Mouse (Mus musculus) A20 (cell line): ENCODE measurements at regions not wholly inside any gene's neighbourhood (a gene's known extent, or its start where the extent isn't known, plus 50 kb on each side); places are given as distances from the start of the nearest gene placed in this dataset.

ENCODE experiments used
- DNase-seq: peaks from one replicate; pipeline ENCODE4 v3.0.0-alpha.2; 2011; ENCODE audit warnings: low read depth, low spot score

GRCm38 (mm10) chr10:17418227-17418685 lies 304.8 kb upstream of the Cited2 start:
- peak; percentile 89 for DNase-seq

DNA sequence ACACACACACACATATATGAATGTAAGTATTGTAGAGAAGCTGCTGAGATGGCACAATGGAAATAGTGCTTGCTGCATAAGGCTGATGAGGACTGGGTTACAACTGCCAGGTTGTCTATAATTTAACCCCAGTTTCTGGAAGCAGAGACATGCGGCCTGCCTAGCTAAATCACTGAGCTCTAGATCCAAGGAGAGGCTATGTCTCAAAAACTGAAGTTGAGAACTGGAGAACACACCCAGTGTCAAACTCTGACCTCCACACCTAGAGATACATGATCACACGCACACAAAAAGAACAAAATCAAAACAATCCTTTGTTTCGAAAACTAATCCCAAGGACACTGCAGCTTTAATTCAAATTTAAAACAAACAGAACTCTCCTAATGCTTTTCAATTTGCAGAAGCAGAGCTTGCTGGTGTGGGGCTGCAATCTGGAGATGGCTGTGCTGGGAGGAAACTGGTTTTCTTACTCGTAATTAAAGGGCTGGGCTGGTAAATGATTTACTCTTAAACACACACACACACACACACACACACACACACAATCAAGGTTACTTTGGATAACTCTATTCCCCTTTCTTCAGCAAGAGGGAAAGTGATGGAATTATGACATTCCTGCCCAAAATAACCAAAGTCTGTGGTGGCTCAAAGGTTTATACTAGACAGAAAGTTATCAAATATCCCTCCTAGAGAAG lies 299.3 kb upstream of the Cited2 start:
- no peak for DNase-seq

DNA sequence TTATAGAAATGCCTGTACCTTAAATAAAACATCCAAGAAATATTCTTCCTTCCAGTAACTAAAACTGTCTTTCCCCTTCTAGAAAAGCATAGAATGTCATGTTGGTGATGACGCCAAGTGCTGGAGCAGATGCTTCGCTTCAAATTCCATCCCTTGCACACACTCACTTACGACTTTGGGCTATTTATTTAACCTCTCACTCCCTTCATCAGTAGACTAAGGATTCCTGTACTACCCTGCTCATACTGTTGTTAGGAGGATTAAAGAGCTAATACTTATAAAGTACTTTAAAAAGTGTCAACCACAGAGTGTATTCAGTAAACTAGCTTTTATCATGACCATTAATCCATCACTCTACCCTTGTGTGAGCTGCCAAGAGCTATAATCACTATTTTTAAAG lies 296.8 kb upstream of the Cited2 start:
- no peak for DNase-seq

DNA sequence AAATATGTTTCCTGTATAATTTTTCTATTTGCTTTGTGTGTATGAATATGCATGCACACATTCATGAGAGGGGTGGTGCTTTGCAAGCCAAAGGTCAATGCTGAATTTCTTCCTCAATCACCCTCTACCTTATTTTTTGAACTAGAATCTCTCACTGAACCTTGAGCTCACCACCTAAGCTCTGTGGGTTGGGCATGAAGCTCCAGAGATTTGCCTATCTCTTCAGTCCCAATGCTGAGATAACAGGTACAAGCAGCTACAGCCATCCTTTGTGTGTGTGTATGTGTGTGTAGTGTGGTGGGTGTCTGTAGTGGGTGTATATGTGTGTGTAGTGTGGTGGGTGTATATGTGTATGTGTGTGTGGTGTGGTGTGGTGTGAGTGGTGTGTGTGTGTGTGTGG lies 295.7 kb upstream of the Cited2 start:
- no peak for DNase-seq

DNA sequence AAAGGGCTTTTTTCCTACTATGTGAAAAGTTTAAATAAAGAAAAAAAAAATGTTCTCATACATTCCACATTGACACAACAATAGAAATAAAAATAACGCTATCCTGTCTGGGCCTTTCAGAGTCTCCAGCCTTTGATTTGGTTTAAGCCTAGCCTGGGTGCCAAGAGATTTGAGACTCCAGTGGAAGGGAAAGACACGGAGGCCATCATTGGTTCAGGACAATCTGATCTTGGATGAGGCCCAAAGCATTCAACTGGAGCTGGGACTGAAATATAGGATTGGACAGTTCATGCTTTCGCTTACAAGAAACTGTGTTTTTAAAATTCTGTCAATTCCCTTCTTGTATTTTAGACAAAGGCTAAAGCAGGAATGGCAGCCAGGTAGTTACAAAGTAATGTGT lies 294.7 kb upstream of the Cited2 start:
- DNase-seq = no peak

DNA sequence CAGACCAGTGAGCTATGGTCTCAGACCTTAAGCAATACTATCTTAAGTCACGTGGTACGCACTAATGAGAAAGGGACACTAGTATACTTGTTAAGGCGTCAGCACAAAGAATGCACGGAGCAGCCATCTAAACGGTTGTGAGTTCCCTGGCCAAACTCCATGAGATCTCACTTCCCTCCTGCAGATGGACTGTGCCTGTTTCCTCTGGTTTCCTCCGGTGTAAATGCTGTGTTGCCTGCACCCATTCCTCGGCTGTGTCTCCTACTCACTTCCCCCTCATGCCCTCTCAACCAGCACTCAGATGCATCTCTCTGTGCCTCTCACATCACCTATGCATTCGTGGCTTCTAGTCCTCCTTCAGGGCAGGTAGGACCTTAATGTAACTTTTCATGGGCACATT lies 291.9 kb upstream of the Cited2 start:
- no peak for DNase-seq

DNA sequence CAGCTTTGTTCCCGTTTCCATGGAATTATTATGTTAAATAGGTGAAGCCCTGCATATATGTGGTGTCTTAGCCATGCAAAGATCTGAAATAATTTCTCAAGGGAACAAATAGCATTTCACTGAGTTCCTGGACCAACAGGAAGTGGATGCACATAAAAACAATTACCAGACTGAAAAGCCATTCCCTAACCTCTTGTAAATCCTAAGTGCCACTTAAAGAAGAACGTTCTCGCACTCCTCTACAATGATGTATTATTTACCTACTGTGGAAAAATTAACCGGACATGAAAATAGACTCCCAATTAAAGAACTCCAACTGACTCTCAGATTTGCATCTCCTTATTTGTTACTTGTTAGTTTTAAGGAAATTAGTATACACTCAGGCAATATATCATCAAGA lies 288.9 kb upstream of the Cited2 start:
- no peak for DNase-seq

- DNase-seq = no peak
Measured at GRCm38 (mm10) chr10:17450240-17450639, 272.8 kb upstream of the Cited2 start.

- no peak for DNase-seq
Measured at GRCm38 (mm10) chr10:17470880-17471279, 252.1 kb upstream of the Cited2 start.

DNA sequence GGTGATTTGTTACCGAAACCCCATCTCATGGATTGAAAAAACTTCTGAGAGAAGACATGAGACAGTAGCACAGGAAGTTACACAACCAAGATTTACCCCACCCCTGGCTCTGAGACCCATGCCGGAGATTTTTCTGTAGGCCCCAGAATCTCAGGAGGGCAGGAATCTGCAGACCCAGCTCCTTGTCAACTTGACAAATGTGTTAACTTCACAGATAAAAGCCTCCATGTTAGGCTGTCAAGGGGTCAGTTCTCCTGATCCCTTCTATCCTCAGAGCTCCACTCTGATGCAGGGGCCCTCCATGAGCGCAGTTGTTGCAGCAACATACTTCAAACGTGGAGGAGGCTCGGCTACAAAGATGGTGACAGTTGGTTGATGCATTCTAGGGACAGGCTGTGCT lies 250.5 kb upstream of the Cited2 start:
- DNase-seq = no peak

DNA sequence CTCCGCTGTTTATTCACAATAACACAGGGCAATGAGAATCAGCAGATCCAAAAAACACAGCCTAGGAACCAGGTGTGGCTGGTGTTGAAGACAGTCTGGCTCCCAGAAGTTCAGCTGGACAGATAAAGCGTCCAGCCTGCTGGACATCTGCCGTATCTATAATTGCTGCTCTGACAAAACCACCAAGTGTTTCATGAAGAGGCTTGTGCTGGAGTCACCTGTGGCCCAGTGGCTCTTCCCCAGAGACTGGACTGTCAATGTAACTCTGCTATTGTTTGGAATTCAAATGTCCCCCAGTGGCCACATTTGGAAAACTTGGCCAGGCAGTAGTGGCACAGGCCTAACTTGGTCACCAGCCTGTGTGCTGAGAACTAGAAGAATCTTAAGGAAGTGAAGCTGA lies 247.0 kb upstream of the Cited2 start:
- DNase-seq = no peak

GRCm38 (mm10) chr10:17476720-17477119 lies 246.3 kb upstream of the Cited2 start:
- DNase-seq = no peak

DNA sequence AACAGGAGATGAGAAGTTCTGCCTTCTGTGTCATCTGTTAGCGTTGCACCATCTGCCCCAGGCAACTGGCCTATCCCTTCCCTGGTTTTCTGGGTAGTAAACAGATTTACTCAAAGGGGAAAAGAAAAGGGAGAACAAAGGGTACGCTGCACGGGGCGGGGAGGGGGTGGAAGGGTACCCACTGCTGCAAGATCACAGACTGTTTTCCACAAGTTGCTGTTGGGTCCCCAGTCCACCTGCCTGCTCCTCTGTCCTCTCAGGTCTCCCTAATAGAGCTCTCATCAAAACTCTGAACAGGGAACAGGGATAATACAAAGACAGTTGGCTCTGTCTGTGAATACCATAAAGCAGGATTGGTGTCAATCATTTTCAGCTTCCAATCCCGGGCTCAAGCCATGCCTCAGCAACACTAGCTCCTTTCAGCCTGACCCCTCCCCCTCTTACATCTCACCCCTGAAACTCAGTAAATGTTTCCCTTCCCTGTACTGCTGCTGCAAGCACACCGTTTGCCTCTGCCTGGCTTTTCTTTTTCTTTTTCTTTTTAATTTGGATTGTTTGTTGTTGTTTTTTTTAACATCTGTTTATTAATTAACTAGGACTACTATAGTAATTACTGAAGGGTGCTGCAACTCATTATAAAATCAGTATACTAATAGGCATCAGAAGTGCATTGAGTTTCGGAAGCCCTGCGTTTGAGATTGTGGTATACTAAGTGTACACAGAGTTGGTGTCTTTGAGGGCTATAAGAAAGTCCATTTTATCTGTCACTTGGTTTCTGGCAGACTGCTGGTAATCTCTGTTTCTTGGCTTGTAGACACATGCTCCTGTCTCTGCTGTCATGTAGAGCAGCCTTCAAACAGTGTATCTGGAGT lies 244.0 kb upstream of the Cited2 start:
- no peak for DNase-seq

DNA sequence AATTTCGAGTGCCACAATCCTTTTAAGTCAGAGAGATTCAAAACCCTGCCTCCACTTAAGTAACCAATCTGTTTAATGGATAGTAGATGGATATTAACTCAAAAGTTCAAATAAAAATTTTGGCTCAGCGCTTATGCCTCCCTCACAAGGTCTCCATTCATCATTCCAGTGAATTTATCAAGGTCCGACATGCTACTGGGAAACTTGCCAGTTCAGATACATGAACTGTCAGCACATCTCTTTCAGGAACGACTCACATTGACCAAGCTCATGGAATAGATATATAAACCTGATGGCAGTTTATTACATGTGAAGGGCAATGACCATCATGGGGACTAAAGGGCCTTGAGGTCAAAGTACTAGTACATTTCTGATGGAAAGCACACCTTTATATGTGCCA lies 240.3 kb upstream of the Cited2 start:
- no peak for DNase-seq

DNA sequence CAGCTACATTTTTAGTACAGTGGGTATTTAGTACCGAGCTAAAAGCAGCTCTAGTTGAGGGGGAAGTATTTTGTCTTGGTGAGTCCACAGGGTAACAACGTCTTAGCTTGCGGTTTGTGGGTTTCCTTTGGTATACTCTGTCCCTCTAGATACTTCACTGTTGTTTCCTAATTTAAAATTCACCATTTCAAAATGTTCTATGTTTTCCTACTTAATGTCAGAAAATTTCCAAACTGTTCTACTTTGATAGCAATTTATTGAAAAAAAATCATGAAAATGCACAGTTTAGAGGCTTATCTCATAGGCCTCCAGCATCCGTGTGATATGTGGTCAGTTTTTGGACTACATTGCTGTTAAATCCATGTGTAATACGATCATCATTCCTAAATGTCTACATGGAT lies 238.0 kb upstream of the Cited2 start:
- DNase-seq = no peak

GRCm38 (mm10) chr10:17485515-17485914 lies 237.5 kb upstream of the Cited2 start:
- DNase-seq = no peak

GRCm38 (mm10) chr10:17486011-17486410 lies 237.0 kb upstream of the Cited2 start:
- DNase-seq = no peak

GRCm38 (mm10) chr10:17487460-17487859 lies 235.6 kb upstream of the Cited2 start:
- no peak for DNase-seq

- DNase-seq = no peak
Measured at GRCm38 (mm10) chr10:17491611-17492305, 231.3 kb upstream of the Cited2 start.

- DNase-seq = no peak
Measured at GRCm38 (mm10) chr10:17493137-17493536, 229.9 kb upstream of the Cited2 start.

GRCm38 (mm10) chr10:17496831-17497230 lies 226.2 kb upstream of the Cited2 start:
- no peak for DNase-seq

DNA sequence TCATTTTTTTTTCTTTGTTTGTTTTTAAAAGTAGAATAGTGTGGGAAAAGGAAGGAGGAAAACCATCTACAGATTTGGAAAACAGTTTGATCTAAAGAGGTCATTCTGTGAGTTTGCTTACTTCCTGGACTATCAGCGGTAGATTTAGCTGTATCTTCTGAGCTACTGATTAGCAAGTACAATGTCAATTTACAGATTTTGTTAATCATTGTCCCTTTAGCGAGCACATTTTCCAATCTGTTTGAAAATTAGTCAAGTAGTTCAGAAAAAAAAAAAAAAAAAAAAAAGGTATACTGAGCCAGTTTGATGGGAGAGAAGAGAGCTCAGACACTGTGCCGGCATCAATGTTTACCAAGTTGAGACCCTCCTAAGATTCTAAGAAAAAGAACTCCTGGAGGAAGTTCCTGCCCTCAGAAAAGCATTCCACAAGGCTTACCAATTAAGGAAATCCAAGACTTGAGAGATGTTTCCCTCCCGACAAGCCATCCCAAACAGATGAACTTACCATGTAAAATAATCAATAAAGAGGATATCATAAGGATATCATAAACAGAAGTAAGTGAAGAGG lies 212.3 kb upstream of the Cited2 start:
- DNase-seq = no peak
